Mouse (Mus musculus): ENCODE data around the gene Chrna4.

- TF ChIP-seq GATA1 (IDR thresholded peaks at IDR 0.05; ENCODE audit: borderline replicate concordance, low read length) (no peak), FLI1 (IDR thresholded peaks at IDR 0.05; ENCODE audit: low read length) (no peak)
These were observed 11.9 kb downstream of the Chrna4 start for GRCm38 (mm10) chr2:181031406-181031934.
